Mouse (Mus musculus) bone marrow, adult 2 months (tissue): Measurements from ENCODE around the gene Cmtm6.

Experiments
- CTCF ChIP-seq: fragments of 200-500 bp; IDR thresholded peaks from 2 replicates; pipeline ENCODE4 v1.5.1; 2011; ENCODE audit warnings: low read length, control low read depth; ENCODE audit not compliant: control insufficient read depth, insufficient read depth
- POLR2A ChIP-seq: fragments of 200-500 bp; IDR thresholded peaks from 2 replicates; pipeline ENCODE4 v1.6.1; 2011; ENCODE audit warnings: low read depth, mild to moderate bottlenecking, control low read depth, low read length, borderline replicate concordance; ENCODE audit not compliant: control insufficient read depth

- TF ChIP-seq CTCF (no peak), POLR2A (no peak)
Measured at GRCm38 (mm10) chr9:114751582-114751981, 20.7 kb downstream of the Cmtm6 start.
